Mouse (Mus musculus) bone marrow macrophage, adult 2 months (primary cell): Measurements from ENCODE around the gene Sgca.

Experiments
- CTCF ChIP-seq: IDR thresholded peaks from 2 replicates; pipeline ENCODE4 v1.5.1; 2012; ENCODE audit warnings: low read depth, mild to moderate bottlenecking, low read length, moderate library complexity
- POLR2A ChIP-seq: IDR thresholded peaks from 2 replicates; pipeline ENCODE4 v1.6.1; 2012; ENCODE audit warnings: mild to moderate bottlenecking, low read depth, low read length, borderline replicate concordance

DNA sequence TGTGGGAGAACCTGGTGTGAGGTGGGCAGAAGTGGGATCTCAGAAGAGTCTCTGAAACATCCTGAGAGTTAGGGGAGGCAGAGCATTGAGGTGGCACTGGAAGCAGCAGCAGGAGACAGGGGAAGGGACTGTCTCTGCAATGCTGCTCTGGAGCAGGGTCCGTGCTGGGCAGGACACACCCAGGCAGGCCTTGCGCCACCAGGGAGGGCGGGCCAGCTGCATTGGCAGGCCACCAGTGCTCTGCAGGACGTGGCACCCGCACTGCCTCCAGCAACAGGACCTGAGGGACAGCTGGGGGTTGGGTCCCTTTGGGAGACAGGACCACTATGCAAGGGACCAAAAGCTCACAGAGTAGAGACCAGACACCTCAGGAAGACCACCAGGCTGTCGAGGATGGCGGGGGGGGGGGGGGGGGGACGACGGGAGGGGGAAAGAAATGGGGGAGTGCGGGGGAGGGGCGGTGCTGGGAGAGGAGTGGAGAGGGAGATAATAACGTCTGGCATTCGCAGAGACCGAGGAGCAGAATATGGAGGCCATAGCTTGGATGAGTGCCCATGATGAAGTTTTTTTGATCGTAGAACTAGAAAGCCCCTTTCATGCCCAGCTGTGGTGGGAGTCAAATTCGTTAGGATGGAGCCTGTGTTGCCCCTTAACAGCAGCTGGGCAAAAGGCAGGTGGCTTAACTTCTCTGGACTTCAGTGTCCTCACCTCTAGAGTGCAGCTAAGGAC lies 60.3 kb downstream of the Sgca start:
- TF ChIP-seq POLR2A (no peak), CTCF (no peak)
